Mouse (Mus musculus): ENCODE data around the gene Tmem268.

Tmem268 gene

GRCm38 (mm10) chr4:63555111-63555510 lies 3.5 kb upstream of the Tmem268 start:
- DNase-seq (ENCODE audit: extremely low spot score), result no peak

GRCm38 (mm10) chr4:63556665-63557064 lies 1.9 kb upstream of the Tmem268 start:
- no peak for DNase-seq (ENCODE audit: extremely low spot score)

GRCm38 (mm10) chr4:63557124-63558059 lies 1.2 kb upstream of the Tmem268 start:
- peak; percentile 30 for DNase-seq (ENCODE audit: extremely low spot score)

DNA sequence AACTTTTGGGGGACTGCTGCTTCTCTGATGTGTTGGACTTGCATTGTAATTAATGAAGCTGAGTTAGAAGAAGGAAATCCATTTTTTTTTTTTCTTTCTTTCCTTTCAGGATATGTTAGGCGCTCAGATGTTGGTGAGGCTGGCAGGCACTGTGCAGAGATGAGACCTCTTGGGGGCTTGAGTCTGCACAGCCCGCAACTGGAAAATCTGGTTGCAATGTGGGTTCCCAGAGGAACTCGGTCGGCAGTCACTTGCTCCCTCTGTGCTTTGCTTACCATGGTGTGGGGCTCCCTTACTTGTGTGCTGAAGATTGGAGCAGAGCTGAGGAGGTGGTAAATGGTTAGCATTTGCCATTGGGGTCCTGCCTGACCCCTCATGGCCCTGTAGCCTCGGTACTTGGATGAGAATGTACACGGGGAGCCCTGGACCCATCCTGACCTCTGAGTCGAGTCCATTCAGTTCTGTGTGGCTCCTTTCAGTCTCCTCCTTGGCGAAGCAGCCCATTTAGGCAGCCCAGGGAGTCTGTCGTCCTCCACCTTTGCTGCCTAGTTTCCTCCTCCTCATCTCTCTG lies 631 bp downstream of the Tmem268 start:
- no peak for DNase-seq (ENCODE audit: extremely low spot score)

GRCm38 (mm10) chr4:63560079-63560478 lies 1.5 kb downstream of the Tmem268 start:
- no peak for DNase-seq (ENCODE audit: extremely low spot score)

GRCm38 (mm10) chr4:63561861-63562675 lies 3.5 kb downstream of the Tmem268 start:
- no peak for DNase-seq (ENCODE audit: extremely low spot score)

- no peak for DNase-seq (ENCODE audit: extremely low spot score)
Observed at GRCm38 (mm10) chr4:63562742-63563141, 4.2 kb downstream of the Tmem268 start.

GRCm38 (mm10) chr4:63567712-63568390 lies 9.3 kb downstream of the Tmem268 start:
- no peak for DNase-seq (ENCODE audit: extremely low spot score)

- DNase-seq (ENCODE audit: extremely low spot score), result no peak
Observed at GRCm38 (mm10) chr4:63569322-63569721, 10.7 kb downstream of the Tmem268 start.

GRCm38 (mm10) chr4:63570208-63570781 lies 11.7 kb downstream of the Tmem268 start:
- no peak for DNase-seq (ENCODE audit: extremely low spot score)

GRCm38 (mm10) chr4:63572621-63573020 lies 14.0 kb downstream of the Tmem268 start:
- no peak for DNase-seq (ENCODE audit: extremely low spot score)

GRCm38 (mm10) chr4:63579649-63580048 lies 21.1 kb downstream of the Tmem268 start:
- no peak for DNase-seq (ENCODE audit: extremely low spot score)

DNA sequence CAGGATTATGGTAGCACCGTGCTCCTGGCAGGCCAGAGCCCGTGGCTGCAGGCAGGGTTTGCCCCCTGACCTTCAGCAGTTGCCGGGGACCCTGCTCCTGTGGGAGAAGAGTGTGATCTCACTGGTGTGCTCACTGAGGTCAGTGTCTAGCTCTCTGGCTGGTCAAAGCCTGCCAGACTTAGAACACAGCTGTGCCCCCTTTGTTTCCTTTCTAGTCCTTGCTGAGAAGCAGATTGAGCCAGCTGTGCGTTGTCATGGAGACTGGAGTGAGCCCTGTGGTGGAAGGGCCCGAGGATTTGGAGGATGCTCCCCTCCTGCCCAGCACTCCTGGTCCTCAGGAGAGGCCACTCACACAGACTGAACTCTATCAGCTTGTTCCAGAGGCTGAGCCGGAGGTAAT lies 21.5 kb downstream of the Tmem268 start:
- peak; percentile 45 for DNase-seq (ENCODE audit: extremely low spot score)

DNA sequence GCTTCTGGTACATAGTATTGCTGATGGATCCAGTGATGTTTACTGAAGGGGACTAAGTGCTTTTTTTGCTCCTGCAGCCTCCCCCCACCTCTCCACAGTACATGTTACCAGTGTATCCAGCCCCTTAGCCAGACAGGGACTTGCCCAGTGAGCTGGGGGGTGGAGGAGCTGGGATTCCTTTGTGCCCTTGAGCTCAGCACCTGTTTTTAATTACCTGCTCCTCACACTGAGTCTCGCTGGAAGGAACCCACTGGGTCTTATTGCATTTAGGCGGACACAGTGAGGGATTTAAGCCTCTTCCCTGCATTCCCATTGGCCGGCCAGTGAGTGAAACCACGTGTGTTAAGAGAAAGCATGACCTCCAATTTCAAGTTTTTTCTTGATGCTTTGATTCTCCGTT lies 24.0 kb downstream of the Tmem268 start:
- peak; percentile 48 for DNase-seq (ENCODE audit: extremely low spot score)

DNA sequence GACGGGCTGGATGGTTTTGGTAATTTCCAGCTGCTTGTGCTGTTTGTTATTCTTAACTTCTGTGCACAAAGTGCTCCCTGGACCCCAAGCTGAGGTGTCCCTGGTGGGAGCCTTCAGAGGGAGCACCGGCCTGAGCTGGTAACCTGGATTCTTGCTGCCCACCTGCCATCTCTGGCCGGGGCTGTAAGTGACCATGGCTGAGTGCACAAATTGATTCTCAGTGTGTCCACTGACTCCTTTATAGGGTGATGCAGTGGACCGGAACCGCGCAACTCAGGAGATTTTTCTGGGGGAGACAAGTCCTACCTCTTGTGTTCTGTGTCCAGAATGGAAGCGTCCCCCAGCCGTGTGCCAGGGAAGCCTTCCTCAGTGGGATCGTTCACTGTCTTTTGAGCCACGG lies 26.6 kb downstream of the Tmem268 start:
- DNase-seq (ENCODE audit: extremely low spot score), result no peak

DNA sequence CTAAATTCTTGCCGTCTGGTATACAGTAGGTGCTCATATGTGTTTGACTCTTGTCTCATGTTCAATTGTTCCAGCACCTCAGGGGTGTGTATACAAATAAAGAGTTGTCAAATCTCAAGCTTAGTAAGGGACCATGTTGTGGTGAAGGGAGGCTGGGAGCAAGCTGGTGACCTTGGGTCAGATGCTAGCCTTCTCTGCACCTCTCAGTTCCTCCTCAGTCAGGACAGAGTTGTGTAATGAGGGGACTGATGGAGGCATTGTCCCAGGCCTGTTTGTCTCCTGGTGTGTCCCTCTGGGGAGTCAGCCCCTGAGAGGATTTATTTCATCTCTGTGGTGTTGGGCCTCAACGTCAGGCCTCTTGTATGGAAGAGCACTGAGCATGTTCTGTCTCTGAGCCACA lies 27.7 kb downstream of the Tmem268 start:
- DNase-seq (ENCODE audit: extremely low spot score), result no peak

GRCm38 (mm10) chr4:63589987-63590386 lies 31.4 kb downstream of the Tmem268 start:
- no peak for DNase-seq (ENCODE audit: extremely low spot score)

GRCm38 (mm10) chr4:63590538-63590937 lies 32.0 kb downstream of the Tmem268 start:
- no peak for DNase-seq (ENCODE audit: extremely low spot score)

- no peak for DNase-seq (ENCODE audit: extremely low spot score)
Observed at GRCm38 (mm10) chr4:63594459-63595110, 36.0 kb downstream of the Tmem268 start.

GRCm38 (mm10) chr4:63595259-63595658 lies 36.7 kb downstream of the Tmem268 start:
- DNase-seq (ENCODE audit: extremely low spot score), result no peak

GRCm38 (mm10) chr4:63596010-63596409 lies 37.4 kb downstream of the Tmem268 start:
- DNase-seq (ENCODE audit: extremely low spot score), result no peak

Measured in embryo, embryonic 9.5 days (tissue).